Mouse (Mus musculus): ENCODE data around the gene Zfp683.

DNA sequence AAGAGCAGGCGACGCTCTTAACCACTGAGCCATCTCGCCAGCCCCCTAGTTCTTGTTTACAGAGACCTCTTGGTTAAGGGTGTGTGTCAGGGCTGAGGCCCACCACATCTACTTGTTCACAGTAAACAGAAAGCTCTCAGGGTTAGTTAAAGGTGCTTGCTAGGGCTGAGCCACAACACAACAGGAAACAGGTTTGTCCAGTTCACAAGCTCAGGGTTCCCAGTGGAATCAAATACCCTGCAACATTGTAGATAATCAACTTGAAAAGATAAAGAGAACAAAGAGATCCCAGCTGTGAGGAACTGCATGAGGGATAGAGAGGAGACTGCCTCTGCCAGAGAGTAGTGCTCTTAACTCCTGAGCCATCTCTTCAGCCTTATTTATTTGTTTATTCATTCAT is 46.8 kb upstream of the Zfp683 start:
- TF ChIP-seq POLR2A (IDR thresholded peaks at IDR 0.05; ENCODE audit: insufficient read depth, low read length) (no peak), CTCF (IDR thresholded peaks at IDR 0.05; ENCODE audit: low read depth, low read length) (no peak)
